Mouse (Mus musculus): Measurements from ENCODE around the gene Pln. TPM values are rescaled to one million over a fixed set of nuclear protein-coding genes. Genes with fewer than 3 reads are reported as not detected.

Pln gene
- total RNA-seq, 2 experiments from 2014 or later: 0.61 to 1.1 TPM

- DNase-seq (ENCODE audit: extremely low spot score in 1 of 2, low spot score in 1 of 2): no peak
Observed at GRCm38 (mm10) chr10:53359016-53359415, 21.5 kb downstream of the Pln start.

DNA sequence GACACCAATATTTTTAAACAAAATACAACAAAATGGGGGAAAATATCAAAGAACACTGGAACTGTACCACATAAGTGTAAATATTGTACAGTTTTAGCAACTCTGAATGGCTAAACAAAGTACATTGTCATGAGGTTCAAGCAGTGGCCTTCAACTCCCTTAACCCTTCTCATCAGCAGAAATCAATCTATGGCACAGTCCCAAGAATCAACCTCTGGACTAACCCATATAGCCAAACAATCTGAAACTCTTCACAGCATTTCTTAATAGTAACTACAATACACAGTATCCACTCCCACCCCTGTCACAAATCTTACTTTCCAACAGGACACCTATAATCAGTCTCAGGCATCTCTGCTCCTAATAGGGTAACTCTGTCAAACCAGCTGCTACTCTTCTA is 26.8 kb downstream of the Pln start:
- DNase-seq (ENCODE audit: extremely low spot score in 1 of 2, low spot score in 1 of 2): no peak

DNA sequence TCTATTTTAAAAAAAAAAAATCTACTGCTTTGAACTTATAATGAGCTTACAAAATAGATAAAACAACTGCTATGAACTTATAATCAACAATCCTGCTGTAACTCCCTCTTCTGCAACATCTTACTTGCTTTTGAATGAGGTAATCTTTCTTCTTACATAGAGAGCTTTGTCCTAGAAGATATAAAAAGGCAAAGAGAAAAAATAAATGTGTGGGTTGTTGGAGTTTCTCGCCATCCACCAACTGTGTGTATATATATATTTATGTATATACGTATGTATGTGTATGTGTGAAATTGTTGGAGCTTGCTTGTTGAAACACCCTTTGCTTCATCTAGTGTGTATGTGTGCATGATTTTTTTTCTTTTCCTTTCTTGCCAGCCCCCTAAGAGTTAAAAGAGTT is 29.8 kb downstream of the Pln start:
- DNase-seq (ENCODE audit: extremely low spot score in 1 of 2, low spot score in 1 of 2): no peak

DNA sequence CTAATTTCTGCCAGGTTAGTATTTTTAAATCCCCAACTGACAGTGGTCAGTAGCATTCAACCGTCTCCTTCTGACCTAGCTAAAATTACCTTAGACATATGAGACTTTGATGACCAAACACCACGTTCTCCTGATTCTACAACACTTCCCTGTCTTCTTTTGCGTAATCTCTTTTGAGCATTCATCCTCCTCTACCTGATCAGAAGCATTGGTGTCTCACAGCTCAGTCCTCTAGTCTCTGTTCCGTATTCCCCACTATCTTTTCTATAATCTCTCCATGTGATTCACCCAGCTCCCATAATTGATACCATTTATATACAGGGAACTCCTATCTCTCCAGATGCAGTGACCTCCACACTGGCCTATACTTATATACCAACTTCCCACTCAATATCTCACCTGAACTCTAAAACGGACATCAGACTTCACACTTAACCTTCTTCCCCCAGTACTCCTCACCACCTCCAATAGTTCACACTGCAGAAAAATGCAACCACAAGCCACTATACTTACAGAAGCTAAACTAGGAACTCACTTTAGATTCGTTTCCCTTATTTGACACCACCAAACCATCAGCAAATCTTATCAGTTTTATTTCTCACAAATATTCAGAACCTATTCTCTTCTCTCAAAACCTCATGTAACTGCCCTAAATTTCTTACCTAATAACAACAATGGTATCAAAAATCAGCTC is 36.6 kb downstream of the Pln start:
- DNase-seq (ENCODE audit: extremely low spot score in 1 of 2, low spot score in 1 of 2): no peak

DNA sequence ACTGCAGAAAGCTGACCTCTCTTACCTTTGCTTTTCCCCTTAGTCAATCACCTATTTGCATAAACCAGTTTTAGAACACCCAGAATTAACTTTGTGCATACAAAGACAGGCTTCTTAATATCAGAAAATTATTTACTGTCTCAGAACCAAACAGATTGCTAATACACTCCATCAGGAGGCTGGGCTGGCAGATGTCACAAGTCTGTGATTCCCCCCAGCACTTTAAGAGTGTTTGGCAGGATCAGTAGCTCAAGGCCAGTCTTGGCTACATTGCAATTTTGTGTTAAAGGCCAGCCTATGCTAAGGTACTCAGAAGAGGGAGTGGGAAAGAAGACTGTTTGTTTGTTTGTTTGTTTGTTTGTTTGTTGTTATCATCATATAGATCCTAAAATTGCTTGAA is 39.6 kb downstream of the Pln start:
- no peak for DNase-seq (ENCODE audit: extremely low spot score in 1 of 2, low spot score in 1 of 2)

GRCm38 (mm10) chr10:53378296-53378695 is 40.8 kb downstream of the Pln start:
- DNase-seq (ENCODE audit: extremely low spot score in 1 of 2, low spot score in 1 of 2): no peak

DNA sequence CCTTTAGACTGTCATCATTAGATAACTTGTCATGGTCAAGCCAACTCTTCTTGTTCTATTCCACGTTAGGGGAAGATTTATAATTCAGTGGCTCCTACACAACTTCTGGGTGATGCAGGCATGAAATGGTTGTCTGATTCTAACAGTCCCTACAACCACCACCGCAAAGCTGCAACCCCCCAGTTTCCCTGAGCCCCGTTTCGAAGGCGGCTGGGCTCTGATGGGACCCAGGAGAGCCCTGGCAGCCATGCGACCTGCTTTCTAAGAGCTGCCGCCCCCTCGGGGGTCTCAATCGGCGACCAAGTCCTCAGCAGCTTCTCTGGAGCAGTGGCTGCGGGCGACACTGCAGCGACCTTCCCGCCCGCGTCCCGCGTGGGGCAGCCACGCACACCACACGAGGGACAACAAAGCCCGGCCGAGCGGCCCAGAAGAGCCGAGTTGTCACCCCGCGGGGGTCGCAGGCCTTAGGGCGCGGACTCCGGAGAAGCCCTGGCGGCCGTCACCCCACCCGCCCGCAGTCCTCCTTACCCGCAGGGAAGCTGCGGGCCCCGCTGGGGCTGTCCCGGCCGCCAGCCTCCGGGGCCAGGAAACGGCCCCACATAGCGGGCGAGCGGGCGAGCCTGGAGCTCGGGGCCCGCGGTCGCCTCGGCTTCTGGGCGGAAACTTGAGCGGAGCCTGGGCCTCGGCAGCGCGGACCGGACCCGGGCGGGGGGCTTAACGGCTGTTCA is 41.7 kb downstream of the Pln start:
- peak; percentile 29 to 52 for DNase-seq (ENCODE audit: extremely low spot score in 1 of 2, low spot score in 1 of 2)

GRCm38 (mm10) chr10:53379709-53380106 is 42.2 kb downstream of the Pln start, which contains the start of gene Cep85l:
Cep85l (minus strand) TSS chr10:53379947.
- peak; percentile 83 to 86 for DNase-seq (ENCODE audit: extremely low spot score in 1 of 2, low spot score in 1 of 2)

- no peak for DNase-seq (ENCODE audit: extremely low spot score in 1 of 2, low spot score in 1 of 2)
Observed at GRCm38 (mm10) chr10:53382696-53383365, 45.4 kb downstream of the Pln start.

GRCm38 (mm10) chr10:53384896-53385295 is 47.4 kb downstream of the Pln start:
- DNase-seq (ENCODE audit: extremely low spot score in 1 of 2, low spot score in 1 of 2): no peak

DNA sequence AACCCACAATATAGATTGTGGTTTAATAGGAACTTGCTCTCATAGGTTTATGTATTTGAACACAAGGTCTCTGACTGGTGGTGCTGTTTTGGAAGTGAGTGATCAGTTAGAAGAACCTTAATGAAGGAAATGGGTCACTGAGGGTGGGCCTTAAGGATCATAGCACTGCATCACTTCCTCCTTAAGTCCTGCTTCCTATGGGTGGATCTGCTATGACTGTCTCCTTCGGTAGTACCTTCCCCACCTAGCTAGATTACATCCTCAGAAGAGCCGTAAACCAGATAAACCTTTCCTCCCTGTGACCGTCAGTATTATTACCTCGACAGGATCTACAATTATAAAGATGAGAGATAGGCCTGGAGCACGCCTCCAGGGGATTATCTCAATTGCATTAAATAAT is 48.0 kb downstream of the Pln start:
- DNase-seq (ENCODE audit: extremely low spot score in 1 of 2, low spot score in 1 of 2): no peak

GRCm38 (mm10) chr10:53388227-53388920 is 50.9 kb downstream of the Pln start:
- DNase-seq (ENCODE audit: extremely low spot score in 1 of 2, low spot score in 1 of 2): no peak

DNA sequence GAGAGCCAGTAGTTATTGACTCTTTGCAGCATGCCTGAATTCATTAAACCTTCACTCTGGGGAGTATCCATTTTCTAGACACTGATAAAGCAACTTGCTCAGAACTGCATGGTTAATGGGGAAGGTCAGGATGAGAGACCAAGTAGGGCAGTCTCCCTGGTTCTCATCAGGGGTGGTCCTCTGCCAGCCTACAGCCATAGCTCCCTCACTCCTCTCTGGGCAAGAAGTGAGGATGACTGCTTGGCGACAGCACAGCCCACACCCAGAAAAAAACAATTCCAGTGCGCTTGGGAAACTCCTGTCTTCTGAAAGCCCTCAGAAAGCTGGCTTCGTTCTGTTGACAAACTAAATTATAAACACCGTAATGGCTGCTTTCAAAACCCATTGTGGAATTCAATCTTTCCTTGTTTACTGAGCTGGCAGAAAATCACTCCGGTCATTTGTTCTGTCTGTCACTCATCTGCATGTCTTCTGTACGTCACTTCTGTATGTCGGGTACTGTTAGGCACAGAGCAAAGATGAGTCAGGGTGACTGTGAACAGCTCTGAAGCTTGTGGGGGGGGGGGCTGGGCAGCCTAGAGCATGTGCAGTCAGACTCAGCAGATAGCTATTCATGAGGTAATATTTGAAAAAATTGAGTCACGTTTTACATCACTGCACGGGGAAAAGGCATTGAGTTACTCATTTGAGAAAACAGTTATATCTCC is 57.6 kb downstream of the Pln start:
- DNase-seq (ENCODE audit: extremely low spot score in 1 of 2, low spot score in 1 of 2): no peak

Other genes with a start within 250 kb of the Pln start
- gene Cep85l, start 42.3 kb downstream of the Pln start, total RNA-seq (2021): 10 to 100 TPM; 20.6 to 24.8 TPM